Mouse (Mus musculus): ENCODE results near the gene Smarce1.

The Smarce1 gene

DNA sequence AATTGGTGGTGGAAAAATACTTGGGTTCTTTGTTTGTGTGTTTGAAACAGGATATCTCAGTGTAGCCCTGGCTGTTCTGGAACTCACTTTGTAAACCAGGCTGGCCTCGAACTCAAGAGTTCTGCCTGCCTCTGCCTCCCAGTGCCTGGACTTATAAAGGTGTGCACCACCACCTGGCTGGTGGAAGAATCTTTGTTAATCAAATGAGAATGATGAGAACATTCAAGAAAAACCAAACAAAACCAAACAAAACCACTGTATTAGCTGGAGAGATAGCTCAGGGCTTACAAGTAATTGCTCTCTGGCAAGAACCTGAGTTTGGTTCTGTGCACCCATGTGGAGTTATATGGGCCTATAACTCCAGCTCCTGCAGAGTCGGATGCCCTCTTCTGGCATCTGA lies 61.4 kb downstream of the Smarce1 start:
- DNase-seq (ENCODE audit: low spot score in 2 of 2): no peak

DNA sequence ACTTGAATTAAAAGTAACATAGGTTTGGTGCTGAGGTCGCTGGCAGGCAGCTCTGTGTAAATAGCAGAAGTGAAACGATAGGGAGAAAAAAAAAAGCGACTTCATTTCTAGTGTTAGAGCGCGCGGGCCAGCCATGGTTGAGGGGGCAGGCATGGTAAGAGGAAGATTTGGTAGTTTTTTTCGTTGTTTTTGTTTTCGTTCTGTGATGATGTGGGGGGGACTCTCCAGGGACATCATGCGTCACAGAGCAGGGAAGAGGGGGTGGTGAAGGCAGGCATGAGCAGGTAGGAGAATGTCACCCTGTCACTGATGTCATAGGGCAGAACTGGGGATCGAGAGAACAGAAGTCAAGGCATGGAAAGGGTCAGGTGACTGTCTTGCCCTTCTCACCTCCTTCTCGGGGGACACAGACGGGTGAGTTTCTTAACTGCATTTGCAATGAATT lies 62.8 kb downstream of the Smarce1 start:
- DNase-seq (ENCODE audit: low spot score in 2 of 2): no peak

DNA sequence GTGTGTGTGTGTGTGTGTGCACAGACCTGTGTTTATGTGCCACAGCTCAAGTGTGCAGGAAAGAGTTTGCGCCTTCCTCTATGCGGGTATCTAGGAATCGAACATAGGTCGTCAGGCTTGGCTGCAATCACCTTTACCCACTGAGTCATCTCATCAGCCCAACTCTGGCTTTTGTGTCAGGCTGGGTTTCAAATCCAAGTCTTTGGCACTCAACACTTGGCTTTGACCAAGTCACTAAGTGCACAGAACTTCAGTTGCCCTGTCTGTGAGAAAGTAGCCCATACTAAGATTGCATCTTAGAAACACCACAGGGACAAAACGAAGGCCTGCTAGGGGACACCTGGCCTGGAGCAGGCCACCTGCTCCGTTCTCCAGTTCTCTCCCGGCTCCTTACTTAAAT lies 63.2 kb downstream of the Smarce1 start:
- no peak for DNase-seq (ENCODE audit: low spot score in 2 of 2)

DNA sequence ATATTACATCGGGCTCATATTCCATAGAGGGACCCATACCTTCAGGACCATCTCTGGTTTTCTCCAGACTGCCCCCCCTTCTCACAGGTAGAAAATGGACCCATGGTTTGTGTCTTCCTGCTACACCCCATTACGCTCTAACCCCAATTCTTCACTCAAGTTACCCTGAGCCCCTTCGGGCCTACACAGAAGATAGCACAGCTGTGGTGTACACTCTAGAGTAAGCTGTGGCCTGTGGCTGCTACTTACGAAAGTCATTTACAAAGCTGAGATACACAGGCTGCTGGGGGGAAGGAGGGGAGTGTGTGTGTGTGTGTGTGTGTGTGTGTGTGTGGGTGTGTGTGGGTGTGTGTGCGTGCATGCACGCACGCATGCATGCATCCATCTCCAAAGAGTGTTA lies 64.6 kb downstream of the Smarce1 start:
- DNase-seq (ENCODE audit: low spot score in 2 of 2): no peak

DNA sequence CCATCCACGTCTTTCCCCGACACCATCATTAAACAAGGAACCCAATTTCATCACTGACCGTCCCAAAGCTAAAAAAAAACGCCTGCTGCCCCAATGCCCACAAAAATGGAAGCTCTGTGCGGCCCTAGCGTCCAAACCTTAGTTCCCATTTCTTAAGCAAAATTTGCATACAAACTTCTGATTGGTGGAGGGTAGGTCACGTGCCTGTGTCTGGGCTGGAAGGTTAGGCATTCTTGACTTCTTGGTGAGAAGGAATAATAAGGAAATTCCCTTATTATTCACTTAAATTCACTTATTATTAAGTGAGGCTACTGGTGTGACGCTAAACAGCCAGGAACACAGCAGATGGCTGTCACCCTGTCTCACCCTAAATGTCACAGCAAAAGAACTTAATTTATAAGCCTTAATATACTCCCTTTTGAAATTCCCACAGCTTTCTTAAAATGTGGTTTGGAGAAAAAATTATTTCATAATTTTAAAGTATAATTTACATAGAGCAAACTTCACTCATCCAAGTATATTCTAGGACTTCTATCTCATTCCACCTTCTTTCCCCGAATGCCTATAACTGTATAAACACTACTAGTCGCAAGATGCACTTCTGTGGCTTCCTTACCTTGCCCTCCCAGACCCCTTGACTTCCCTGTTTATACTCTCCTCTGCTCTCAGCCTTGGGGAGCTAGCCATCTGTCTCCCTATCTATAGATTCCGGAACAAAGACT lies 65.6 kb downstream of the Smarce1 start:
- DNase-seq (ENCODE audit: low spot score in 2 of 2): no peak

DNA sequence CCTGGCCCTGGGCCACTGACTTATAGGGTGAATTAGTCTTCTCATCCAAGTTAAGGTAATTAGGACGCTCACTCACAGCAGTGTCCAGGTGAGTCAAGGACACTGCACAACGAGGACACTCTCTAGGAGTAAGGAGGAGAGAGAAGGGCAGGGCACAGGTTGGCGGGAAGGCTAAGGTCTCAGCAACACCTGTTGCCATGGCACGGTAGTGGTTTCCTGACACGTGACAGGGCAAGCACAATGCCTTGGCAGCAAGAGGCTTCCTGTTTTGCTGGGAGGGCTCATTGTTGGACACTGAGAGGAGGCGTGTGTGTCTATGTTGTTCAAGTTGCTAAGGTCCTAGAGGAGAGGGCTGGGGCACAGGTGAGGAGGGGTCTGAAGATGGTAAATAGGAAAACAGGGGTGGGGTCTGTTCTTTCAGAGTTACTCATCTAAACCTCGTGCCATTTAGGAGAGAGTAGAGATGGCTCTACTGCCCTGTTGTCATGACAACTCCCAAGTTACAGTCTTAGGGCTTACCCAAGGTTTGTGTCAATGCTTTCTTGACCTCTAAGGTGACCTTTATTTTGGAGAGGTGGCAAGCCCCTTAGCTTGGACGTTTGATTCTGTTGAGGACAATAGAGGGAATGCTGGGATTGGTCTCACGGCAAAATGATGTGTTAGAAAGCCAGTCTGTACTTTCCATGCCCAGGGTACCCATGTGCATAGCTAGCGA lies 67.7 kb downstream of the Smarce1 start:
- DNase-seq (ENCODE audit: low spot score in 2 of 2): no peak

DNA sequence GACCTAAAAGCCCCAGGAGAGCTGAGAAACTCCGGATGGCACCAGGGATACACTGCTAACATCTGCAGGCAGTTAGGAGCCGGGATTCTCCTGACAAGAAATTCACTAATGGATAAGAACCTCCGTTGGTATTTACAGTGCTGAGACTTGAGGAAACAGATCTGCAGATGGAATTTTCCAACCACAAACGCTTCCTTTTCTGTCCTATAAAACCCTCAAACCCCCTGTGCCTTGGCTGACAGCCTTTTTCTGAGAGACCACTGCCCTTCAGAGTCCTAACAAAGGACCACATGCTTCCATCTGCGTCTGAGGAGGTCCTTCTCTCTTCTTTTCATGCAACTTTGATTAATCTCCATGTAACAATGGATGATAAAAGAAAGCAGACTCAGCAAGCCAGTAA lies 69.2 kb downstream of the Smarce1 start:
- no peak for DNase-seq (ENCODE audit: low spot score in 2 of 2)

DNA sequence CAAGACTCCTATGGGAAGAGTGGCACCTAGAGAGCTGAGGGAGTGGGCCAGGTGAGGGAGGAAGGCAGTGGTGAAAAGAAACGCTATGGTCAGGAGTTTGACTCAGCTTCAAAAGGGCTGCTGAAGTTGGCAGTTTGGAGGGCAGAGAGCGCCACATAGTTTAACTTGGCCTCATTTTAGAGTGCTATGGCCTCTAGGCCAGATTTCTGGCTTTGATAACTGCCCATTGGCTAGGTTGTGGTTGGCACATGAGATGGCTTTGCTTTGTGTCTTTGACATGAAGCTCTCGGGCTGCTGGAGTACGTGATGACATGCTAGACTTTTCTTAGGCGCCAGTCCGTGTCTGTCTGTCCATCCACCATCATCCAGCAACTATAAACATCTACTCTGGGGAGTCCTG lies 70.6 kb downstream of the Smarce1 start:
- DNase-seq (ENCODE audit: low spot score in 2 of 2): no peak
